Mouse (Mus musculus): ENCODE measurements at regions not wholly inside any gene's neighbourhood (a gene's known extent, or its start where the extent isn't known, plus 50 kb on each side); places are given as distances from the start of the nearest gene placed in this dataset.
"Not testable (repeated sequence)": the region's sequence is repeated elsewhere in the genome, so short reads cannot be mapped to it uniquely, and the experiment has no call there.

DNA sequence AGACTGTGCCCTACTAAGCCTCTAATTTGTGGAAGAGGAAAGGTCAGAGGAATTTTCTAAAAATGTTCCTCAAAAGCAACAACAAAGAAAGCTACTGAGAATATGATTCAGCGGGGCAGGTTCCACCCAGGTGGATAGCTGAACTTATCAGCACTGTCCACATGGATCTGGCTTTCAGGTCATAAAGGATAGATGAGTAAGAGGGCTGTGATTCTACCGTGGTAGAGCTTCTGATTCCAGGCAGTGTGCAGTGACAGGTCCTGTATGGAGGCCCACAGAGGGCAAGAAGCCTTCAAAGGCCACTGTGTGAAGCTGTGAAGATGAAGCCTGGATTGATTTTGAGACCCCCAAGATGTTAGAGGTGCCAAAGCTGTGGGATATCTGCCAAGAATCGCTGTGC is 51.8 kb downstream of the Teddm3 start:
- ATAC-seq (replicated peaks; ENCODE audit: low FRiP score, poor library complexity, severe bottlenecking), result not testable (repeated sequence)

DNA sequence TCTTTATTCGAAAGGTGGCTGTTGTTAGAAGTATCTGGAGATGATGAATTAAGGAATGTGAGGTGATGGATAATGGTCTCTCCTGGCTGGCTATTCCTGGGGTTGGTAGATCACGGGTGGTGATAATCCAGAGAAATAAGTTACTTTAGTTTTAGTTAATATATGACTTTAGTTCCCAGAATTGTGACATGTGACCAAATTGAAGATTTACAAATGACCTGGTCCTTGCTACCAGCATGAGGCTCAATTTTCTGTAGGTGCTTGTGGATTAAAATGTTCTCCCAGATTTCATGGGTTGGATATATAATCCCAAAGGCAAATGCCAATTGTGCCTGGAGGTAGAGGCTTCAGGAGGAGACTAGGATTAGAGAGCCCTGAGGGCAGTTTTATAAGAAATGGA is 53.7 kb downstream of the Teddm3 start:
- ATAC-seq (replicated peaks; ENCODE audit: low FRiP score, poor library complexity, severe bottlenecking), result not testable (repeated sequence)

DNA sequence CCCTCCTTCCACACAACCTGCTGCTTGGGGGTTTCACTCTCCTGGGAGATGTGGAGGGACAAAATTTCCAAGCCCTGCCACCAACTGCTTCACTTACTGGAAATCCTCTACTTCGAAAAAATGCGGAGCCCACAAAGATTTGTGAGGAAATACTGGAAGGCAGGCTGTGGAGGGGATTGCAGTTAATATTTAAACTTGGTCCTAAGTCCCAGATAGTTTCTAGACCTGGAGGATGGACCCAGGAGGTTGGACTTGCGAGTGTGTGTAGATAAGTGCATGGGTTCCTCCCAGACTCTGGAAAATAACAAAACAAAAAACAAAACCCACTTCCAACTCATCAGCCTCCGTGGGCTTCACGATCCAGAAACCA is 79.0 kb downstream of the Teddm3 start:
- no peak for ATAC-seq (replicated peaks; ENCODE audit: low FRiP score, poor library complexity, severe bottlenecking)

DNA sequence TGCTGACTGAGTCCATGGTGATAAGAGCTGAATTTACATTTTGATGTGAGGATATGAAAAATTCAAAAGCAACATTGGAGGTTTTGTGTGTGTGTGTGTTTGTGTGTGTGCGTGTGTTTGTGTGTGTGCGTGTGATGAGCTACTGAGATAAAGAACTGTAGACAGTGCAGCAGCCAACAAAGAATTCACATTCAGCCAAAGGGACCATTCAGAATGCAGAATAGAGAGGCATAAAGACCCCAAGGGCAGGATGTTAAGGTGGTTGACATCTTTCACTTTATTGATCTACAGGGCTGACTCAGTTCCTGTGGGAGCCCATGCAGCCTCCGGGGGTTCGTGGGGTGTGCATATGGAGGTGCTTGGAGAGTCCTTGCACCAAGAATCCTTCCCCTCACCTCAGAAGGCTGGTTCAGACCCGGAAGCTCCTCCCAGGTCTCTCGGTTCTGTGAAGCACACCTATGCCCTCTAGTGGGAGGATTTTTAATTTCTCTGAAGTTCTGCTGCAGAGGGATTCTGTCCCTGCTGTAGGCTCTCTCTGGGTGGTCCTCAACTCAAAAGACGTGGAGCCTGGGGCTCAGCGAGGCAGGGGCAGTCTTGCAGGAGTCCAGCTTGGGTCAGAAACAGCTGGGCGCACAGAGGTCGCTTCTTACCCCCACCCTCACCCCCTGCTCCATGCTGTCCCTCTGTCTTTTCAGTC is 79.6 kb downstream of the Teddm3 start:
- not testable (repeated sequence) for ATAC-seq (replicated peaks; ENCODE audit: low FRiP score, poor library complexity, severe bottlenecking)

DNA sequence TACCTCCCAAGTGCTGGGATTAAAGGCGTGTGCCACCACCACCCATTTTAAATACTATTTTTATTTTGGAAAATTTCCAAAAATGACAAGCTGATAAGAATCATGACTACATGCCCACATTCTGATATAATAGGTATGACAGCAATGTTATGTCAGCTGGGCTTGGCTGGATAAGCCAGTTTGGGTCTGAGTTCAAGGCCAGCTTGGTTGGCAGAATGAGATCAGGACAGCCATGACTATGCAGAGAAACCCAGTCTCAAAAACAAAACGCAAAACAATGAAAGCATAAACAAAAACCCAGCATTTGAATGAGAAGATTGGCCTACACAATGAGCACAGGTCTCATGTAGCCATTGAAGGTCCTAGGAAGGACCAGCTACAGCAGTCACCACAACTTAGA is 93.6 kb downstream of the Teddm3 start:
- no peak for ATAC-seq (replicated peaks; ENCODE audit: low FRiP score, poor library complexity, severe bottlenecking)

DNA sequence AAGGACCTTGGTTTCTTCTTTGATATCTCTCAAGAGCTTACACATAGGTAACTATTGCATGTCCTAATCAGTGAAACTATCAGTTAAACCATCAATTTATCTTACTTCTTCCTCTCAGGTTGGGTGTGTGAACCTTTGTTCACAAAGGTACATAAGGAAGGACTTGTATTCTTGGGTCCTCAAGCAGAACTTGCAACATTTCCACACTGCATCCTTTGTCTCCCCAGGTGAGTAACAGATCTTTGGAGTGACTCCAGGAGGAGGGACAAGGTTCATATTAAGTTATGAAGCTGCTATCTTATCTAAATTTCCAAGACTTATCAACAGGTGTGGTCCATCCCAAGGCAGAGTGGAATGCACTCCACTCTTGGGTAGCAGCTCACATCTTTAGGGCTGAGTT is 99.0 kb downstream of the Teddm3 start:
- ATAC-seq (replicated peaks; ENCODE audit: low FRiP score, poor library complexity, severe bottlenecking), result no peak

DNA sequence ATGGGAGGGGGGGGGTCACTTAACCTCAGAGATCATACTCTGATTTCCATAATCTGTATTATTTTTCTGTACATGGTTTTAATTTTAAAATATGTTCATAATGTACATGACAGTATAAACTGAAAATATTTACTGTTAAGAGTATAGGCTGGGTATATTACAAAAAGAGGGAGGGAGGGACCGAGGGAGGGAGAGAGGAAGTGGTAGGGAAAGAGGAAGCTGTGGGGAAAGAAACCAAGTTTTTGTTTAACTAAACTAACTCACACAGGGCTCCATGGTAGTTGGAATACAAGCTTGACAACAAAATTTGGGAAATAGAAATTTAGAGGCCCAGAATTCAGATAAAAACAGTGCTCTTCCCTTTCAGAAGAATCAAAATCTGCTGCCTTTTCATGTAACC is 131.7 kb downstream of the Teddm3 start:
- ATAC-seq (replicated peaks; ENCODE audit: low FRiP score, poor library complexity, severe bottlenecking), result not testable (repeated sequence)

DNA sequence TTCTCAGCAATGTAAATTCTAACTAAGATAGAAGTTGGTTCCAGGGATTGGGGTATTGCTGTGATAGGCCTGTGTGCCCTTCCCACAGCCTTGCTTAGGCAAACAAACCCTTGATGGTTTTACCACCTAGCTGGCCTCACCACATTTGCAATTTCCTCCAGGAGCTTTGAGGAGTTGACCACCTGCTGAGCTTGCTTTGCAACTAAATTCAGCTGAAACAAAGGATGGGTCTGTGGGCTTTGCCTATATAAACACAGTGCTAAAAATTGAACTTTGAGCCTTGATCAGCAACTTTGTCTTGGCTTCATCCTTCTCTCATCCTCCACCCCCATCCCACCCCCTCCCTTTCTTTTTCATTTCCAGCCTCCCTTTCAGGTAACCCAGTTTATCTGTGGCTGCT is 148.9 kb downstream of the Teddm3 start:
- ATAC-seq (replicated peaks; ENCODE audit: low FRiP score, poor library complexity, severe bottlenecking), result no peak

DNA sequence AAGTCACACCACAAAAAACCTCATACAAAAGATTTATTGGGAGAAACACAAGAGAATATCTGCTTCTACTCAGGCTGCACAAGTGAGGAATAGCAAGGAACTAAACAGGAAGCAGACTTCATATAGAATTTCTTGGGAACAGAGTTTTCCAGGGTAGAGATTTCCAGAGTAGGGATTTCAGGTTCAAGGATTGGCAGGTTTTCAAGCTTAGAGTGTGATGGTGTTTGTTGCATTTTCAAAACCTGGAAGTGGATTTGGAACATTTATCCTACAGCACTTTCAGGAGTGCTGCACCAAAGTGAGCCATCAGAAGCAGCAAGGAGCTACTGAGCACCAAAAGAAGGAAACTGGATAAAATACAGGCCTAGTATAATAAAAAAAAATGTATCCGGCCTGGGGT is 152.7 kb downstream of the Teddm3 start:
- no peak for ATAC-seq (replicated peaks; ENCODE audit: low FRiP score, poor library complexity, severe bottlenecking)

DNA sequence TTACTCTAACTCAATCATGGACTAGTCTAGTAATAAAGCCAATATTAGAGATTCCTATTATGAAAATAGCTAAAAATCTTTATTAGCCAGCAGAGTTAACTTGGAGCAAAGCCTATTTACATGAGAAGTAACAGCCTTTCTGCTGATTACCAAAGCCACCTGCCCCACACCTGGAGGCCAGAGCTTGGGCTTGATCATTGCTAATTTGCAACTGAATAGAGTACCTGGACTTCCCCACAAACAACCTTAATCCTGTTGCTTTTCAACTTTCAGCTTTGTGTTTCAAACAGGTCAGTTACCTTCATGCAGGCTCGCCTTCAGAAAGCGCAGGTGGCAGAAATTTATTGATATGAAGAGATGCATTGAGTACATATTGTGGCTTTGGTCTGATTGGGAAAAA is 163.3 kb downstream of the Teddm3 start:
- no peak for ATAC-seq (replicated peaks; ENCODE audit: low FRiP score, poor library complexity, severe bottlenecking)

DNA sequence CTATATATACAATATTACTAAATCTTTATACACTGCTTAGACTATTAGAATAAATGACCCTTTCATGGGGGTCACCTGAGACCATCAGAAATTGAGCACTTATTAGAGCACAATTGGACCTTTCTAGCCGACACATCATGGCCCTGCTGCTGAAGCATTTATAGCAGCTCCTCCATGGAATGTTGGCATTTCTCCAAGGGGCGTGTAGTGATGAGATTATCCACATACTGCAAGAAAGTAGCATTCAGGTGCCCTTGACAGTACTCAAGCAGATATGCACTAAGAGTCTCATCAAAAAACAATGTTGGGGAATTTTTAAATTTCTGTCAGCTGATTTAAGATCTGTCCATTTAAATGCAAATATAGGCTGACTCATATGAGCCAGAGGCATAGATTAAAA is 178.4 kb downstream of the Teddm3 start:
- ATAC-seq (replicated peaks; ENCODE audit: low FRiP score, poor library complexity, severe bottlenecking), result no peak

DNA sequence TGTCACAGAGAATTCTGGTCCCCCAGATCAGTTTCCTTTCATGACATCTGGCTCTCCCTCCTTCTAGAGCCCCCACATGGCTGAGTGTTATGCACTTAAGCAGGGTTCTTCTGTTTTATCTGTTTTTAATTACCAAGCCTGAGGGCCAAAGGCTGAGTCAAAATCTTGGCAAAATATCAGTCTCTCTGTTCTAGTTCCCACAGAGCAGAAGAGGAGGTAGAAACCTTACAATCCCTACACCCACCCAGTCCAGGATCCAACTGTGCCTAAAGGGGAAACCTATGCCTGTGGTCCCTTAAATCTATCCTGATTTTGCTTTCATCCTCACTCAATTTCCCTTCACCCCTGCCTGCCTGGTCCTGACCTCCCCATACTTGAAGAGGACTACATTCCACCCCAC is 181.4 kb downstream of the Teddm3 start:
- ATAC-seq (replicated peaks; ENCODE audit: low FRiP score, poor library complexity, severe bottlenecking), result no peak

DNA sequence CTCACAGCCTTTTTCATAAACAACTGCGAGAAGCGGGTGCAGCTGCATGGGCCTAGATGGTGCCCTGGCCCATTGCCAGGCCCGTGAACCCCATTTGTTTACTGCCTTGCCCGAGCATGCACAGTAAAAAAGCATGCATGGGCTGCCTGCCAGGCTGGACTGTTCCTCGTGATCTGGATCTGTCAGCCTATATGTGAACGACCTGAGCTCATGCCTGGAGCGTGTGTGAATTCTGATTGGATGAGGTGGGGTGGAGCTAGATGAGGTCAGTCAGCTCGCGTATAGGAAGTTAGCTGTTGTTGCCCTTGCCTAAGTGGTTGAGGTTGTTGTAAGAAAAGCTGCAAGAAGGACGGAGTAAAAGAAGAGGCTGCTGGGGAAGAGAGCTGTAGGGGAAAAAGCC is 194.9 kb downstream of the Teddm3 start:
- no peak for ATAC-seq (replicated peaks; ENCODE audit: low FRiP score, poor library complexity, severe bottlenecking)

DNA sequence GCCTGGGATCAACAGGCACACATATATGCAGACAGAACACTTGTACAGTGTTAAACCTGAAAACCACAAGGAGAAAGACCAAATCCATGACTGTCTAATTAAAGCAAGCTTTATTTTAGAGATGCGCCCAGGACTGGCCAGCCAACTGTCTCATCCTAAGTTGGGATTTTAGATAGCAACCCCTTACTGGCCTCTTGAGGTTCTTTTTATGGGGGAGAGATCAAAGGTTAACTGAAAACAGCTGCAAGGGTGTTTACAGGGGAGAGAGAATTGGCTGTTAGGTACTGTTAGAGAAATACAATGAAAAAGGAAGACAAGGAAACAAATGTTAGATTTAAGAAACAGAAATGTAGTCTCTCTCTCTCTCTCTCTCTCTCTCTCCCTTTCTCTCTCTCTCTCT is 202.4 kb upstream of the Thpo start:
- ATAC-seq (replicated peaks; ENCODE audit: low FRiP score, poor library complexity, severe bottlenecking), result no peak

DNA sequence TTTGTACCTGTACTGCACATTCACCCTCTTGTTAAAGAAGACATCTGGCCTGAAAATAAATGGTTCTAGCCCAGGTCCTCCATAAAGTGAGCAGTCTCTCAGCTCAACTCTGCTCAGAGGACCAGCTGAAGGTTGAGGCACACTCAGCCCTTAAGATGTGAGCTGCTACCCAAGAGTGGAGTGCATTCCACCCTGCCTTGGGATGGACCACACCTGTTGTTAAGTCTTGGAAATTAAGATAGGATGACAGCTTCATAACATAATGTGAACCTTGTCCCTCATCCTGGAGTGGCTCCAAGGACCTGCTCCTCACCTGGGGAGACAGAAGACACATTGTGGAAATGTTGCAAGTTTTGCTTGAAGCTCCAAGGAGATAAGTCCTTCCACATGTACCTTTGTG is 200.5 kb upstream of the Thpo start:
- not testable (repeated sequence) for ATAC-seq (replicated peaks; ENCODE audit: low FRiP score, poor library complexity, severe bottlenecking)

DNA sequence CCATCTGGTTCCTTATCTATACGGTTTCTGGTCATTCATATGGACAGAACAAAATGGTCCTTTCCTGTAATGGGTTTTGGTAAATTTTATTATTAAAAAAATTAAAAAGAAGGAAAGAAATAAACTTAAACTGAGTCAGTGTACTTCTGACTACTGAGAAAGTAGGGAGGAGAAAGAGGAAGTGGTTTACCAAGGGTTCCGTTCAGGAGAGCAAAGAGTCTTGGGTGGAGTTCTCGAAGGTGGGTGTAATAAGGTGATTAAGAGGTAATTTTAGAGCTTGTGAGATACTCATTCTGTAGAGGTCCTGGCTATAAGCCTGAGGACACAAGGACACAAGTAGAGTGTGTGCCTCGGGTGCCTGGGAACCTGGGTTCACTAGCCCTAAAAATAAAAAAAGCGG is 195.7 kb upstream of the Thpo start:
- not testable (repeated sequence) for ATAC-seq (replicated peaks; ENCODE audit: low FRiP score, poor library complexity, severe bottlenecking)

DNA sequence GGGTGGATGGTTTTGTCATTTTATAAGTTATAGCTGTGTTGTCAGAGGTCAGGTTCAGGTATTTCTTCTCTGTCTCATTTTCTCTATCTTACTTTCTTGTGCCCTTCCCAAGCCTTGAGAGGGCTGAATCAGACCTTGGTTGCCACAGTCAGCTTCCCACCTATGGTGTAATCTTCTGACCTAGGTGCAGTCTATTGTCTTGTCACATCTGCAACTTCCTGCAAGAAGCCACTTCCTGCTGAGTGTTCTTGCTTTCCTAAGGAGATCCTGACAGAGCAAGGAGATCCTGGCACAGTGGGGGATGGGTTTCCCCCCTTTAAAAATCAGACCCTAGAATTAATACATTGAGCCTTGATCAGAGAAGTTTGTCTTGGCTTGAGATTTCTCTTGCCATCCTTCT is 191.5 kb upstream of the Thpo start:
- not testable (repeated sequence) for ATAC-seq (replicated peaks; ENCODE audit: low FRiP score, poor library complexity, severe bottlenecking)

DNA sequence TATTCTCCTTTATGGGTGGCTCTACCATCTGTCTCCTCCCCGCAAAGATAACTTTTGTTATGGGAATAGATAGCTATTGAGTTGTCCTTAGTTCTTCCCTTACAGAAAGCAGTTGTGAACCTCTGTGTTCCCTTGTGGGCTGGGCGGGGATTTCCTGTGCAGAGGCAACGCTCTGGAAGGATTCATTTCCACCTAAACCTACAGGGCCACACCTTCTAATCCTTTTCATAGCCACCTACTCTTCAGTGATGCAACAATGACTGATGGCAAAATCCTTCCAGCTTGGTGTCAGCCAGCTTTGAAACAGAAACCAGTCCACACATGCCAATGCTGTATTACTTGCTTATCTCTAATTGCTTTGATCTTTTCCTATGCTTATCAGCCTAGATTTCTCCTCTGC is 176.6 kb upstream of the Thpo start:
- not testable (repeated sequence) for ATAC-seq (replicated peaks; ENCODE audit: low FRiP score, poor library complexity, severe bottlenecking)

DNA sequence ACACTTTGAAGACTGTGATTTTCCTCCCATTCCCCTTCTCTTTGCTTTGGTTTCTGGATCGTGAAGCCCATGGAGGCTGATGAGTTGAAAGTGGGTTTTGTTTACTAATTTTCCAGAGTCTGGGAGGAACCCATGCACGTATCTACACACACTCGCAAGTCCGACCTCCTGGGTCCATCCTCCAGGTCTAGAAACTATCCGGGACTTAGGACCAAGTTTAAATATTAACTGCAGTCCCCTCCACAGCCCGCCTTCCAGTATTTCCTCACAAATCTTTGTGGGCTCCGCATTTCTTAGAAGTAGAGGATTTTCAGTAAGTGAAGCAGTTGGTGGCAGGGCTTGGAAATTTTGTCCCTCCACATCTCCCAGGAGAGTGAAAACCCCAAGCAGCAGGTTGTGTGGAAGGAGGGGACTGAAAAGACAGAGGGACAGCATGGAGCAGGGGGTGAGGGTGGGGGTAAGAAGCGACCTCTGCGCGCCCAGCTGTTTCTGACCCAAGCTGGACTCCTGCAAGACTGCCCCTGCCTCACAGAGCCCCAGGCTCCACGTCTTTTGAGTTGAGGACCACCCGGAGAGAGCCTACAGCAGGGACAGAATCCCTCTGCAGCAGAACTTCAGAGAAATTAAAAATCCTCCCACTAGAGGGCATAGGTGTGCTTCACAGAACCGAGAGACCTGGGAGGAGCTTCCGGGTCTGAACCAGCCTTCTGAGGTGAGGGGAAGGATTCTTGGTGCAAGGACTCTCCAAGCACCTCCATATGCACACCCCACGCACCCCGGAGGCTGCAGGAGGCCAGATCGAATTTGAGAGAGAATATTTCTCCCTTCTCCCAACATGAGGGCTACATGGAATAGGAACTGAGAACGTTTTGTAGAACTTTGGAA is 174.4 kb upstream of the Thpo start:
- ATAC-seq (replicated peaks; ENCODE audit: low FRiP score, poor library complexity, severe bottlenecking), result not testable (repeated sequence)

DNA sequence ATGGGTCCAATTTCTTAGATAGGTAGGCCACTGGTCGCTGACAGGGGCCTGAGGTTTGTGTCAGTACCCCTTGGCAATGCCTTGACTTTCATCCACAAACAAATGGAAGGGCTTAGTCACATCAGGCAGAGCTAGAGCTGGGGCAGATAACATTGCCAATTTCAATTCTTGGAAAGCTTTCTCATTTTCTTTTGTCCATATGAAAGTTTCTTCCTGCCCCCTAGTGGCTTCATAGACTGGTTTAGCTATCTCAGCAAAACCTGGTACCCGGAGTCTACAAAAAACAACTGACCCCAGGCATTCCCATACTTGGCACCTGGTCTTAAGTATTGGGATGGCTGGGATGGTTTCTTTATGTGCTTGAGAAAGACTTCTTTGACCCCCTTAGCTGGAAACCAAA is 161.4 kb upstream of the Thpo start:
- no peak for ATAC-seq (replicated peaks; ENCODE audit: low FRiP score, poor library complexity, severe bottlenecking)

DNA sequence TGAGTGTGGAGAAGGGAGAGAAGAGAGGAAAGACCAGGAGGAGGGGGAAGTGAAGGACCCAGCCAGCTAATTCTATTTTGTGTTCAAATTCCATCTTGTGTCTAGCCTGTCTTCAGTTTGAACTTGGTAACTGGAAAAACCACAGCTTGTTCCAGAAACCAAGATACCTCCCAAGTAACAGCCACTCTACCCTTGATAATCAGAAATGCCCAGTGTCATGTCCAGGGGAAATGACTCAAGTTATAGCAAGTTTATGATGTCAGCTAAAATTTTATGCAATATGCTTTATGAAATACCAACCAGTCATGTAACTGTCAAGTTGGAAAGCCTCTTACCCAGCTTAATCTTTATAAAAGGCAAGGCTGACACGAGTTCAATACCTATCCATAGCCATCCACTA is 137.4 kb upstream of the Thpo start:
- ATAC-seq (replicated peaks; ENCODE audit: low FRiP score, poor library complexity, severe bottlenecking), result no peak
